Mouse (Mus musculus) kidney, adult 2 months (tissue): ENCODE results near the gene Notch4.

Experiments
- CTCF ChIP-seq: fragments of 200-500 bp; conservative IDR thresholded peaks from 2 replicates; pipeline ENCODE4 v1.5.1; 2011; ENCODE audit warnings: low read depth, mild to moderate bottlenecking, control low read depth, low read length, moderate library complexity, mixed read lengths; ENCODE audit not compliant: insufficient read depth, insufficient read length
- POLR2A ChIP-seq: fragments of 200-500 bp; IDR thresholded peaks from one replicate; pipeline ENCODE4 v1.6.1; 2011; ENCODE audit warnings: low read depth, low read length, control low read depth

GRCm38 (mm10) chr17:34517795-34518194, 46.3 kb upstream of the Notch4 start:
- TF ChIP-seq POLR2A, result no peak
- no peak for TF ChIP-seq CTCF
